Comparison of ENCODE assay signal across 15 mouse cellular contexts in genomic region chr12:3810455-3810854, GRCm38 (mm10). TPM values are rescaled to one million over a fixed set of nuclear protein-coding genes. Genes with fewer than 3 reads are reported as not detected.
DNase-seq lines count a peak whose midpoint lies in the region; ATAC-seq and TF ChIP-seq lines count a peak whose summit lies in the region.
"Had no signal": no experiment of that assay in that cellular context is flagged by ENCODE, and none has a peak within 500 bp of the region (broad histone marks: within the 10 kb centered on the region; RNA-seq: fewer than 3 reads in every experiment).

No protein-coding gene starts in this region.

- 22% methylated on average over 4 of the region's 4 CpGs for WGBS in heart, embryonic 13.5 days
- 17% methylated on average over 4 of the region's 4 CpGs for WGBS in embryonic facial prominence, embryonic 14.5 days

- H3K27me3 ChIP-seq in heart, embryonic 13.5 days (replicated peaks), result no peaks in the 10 kb centered on the region
- no peaks in the 10 kb centered on the region for H3K27me3 ChIP-seq in embryonic facial prominence, embryonic 14.5 days (replicated peaks; ENCODE audit: control insufficient read depth, insufficient read depth, low read length)
- H3K27me3 ChIP-seq: Patski had no signal

- H3K36me3 ChIP-seq in heart, embryonic 13.5 days, result peaks cover 8% of the 10 kb centered on the region
- no peaks in the 10 kb centered on the region for H3K36me3 ChIP-seq in embryonic facial prominence, embryonic 14.5 days (ENCODE audit: control insufficient read depth, insufficient read depth, low read length)

- DNase-seq in heart, postnatal 25 days (ENCODE audit: low spot score), result no peak
- DNase-seq in layer of hippocampus, adult 2 months (ENCODE audit: low spot score in 2 of 2), result no peak
- DNase-seq in layer of hippocampus, adult 9-11 months, result no peak
- DNase-seq in embryonic facial prominence, embryonic 14.5 days (ENCODE audit: low spot score), result no peak
- DNase-seq in lung, postnatal 25 days (ENCODE audit: low spot score), result peak; percentile 24
- DNase-seq in adipocyte (ENCODE audit: low spot score), result no peak
- no peak for DNase-seq in ovary, postnatal 14 days (ENCODE audit: low spot score)
- DNase-seq: adrenal gland, postnatal 25 days; cerebellum, adult 11-12 months; kidney, adult 9 months had no signal

- H3K27ac ChIP-seq in heart, embryonic 13.5 days (replicated peaks), result peak overlapping the region; percentile 98
- peak overlapping the region; percentile 68; the same call in 1 of the 2 replicates for H3K27ac ChIP-seq in layer of hippocampus, adult 2 months
- H3K27ac ChIP-seq in embryonic facial prominence, embryonic 14.5 days (replicated peaks; ENCODE audit: low read depth, low read length), result peak overlapping the region; percentile 65
- H3K27ac ChIP-seq: macrophage had no signal

- H3K4me2 ChIP-seq in heart, embryonic 13.5 days, result peak overlapping the region; percentile 73
- peak overlapping the region; percentile 90 for H3K4me2 ChIP-seq in embryonic facial prominence, embryonic 14.5 days (ENCODE audit: low read depth, low read length)

- peak overlapping the region; percentile 11; the same call in 1 of the 2 replicates for H3K4me3 ChIP-seq in heart, embryonic 13.5 days
- peak overlapping the region; percentile 10; the same call in 1 of the 2 replicates for H3K4me3 ChIP-seq in layer of hippocampus, adult 2 months
- H3K4me3 ChIP-seq in embryonic facial prominence, embryonic 14.5 days (ENCODE audit: low read depth, low read length), result no peak overlapping the region
- H3K4me3 ChIP-seq: myocyte had no signal

- no peak for TF ChIP-seq CTCF in layer of hippocampus, adult 2 months (conservative IDR thresholded peaks at IDR 0.05)

- ATAC-seq in heart, embryonic 13.5 days (ENCODE audit: extremely low read depth, insufficient number of reproducible peaks, low FRiP score, low TSS enrichment), result no peak
- no peak for ATAC-seq in embryonic facial prominence, embryonic 14.5 days (ENCODE audit: low read depth)
- ATAC-seq: CD4-positive, CD25-positive, alpha-beta regulatory T cell, adult 4 months; Patski had no signal

- intact Hi-C loops in heart, postnatal 25 days (cut with DNase I), result loop anchor here (2.0 kb wide), 1 partner anchor 22 kb away; no protein-coding TSS in a partner anchor

- H3K9ac ChIP-seq in heart, embryonic 13.5 days, result peak overlapping the region; percentile 59
- no peak overlapping the region for H3K9ac ChIP-seq in embryonic facial prominence, embryonic 14.5 days (ENCODE audit: low read depth, low read length)

- H3K9me3 ChIP-seq in heart, embryonic 13.5 days, result no peaks in the 10 kb centered on the region
- H3K9me3 ChIP-seq in embryonic facial prominence, embryonic 14.5 days (ENCODE audit: control insufficient read depth, low read length), result no peaks in the 10 kb centered on the region

- H3K4me1 ChIP-seq in heart, embryonic 13.5 days, result peaks cover 76% of the 10 kb centered on the region
- peaks cover 39% of the 10 kb centered on the region for H3K4me1 ChIP-seq in embryonic facial prominence, embryonic 14.5 days (ENCODE audit: control insufficient read depth, insufficient read depth, low read length)

RNA-seq across cellular contexts. Expression of gene Dnmt3a, which starts 4.6 kb away (rescaled TPM):
- polyA plus RNA-seq in heart, embryonic 13.5 days (2015; fragmentation: Nextera tagmentation; extraction: Ambion mirVana), result 94.2 and 108 TPM in 2 replicates
- total RNA-seq in heart, postnatal 25 days (2021), result 10 to 100 TPM; 85.3 to 95.1 TPM
- total RNA-seq in layer of hippocampus, adult 2 months (2021), result 10 to 100 TPM; 70.3 to 82.5 TPM
- polyA plus RNA-seq in embryonic facial prominence, embryonic 14.5 days (2014; fragmentation: Nextera tagmentation; extraction: Ambion mirVana), result 64.9 and 65.2 TPM in 2 replicates
